Mouse (Mus musculus): Measurements from ENCODE around the gene Snap91.

- TF ChIP-seq POLR2A (IDR thresholded peaks at IDR 0.05; ENCODE audit: extremely low read depth, insufficient read depth, low read length) = no peak
- TF ChIP-seq CTCF (IDR thresholded peaks at IDR 0.05; ENCODE audit: low read depth, low read length) = no peak
Measured at GRCm38 (mm10) chr9:86773996-86774395, 106.5 kb downstream of the Snap91 start.
